Mouse (Mus musculus): ENCODE data around the gene Cbx8. TPM values are rescaled to one million over a fixed set of nuclear protein-coding genes. Genes with fewer than 3 reads are reported as not detected.

Gene Cbx8
- 3.6 and 7.3 TPM in 2 replicates for polyA plus RNA-seq (2012; rRNA removed; ENCODE audit: low replicate concordance)

DNA sequence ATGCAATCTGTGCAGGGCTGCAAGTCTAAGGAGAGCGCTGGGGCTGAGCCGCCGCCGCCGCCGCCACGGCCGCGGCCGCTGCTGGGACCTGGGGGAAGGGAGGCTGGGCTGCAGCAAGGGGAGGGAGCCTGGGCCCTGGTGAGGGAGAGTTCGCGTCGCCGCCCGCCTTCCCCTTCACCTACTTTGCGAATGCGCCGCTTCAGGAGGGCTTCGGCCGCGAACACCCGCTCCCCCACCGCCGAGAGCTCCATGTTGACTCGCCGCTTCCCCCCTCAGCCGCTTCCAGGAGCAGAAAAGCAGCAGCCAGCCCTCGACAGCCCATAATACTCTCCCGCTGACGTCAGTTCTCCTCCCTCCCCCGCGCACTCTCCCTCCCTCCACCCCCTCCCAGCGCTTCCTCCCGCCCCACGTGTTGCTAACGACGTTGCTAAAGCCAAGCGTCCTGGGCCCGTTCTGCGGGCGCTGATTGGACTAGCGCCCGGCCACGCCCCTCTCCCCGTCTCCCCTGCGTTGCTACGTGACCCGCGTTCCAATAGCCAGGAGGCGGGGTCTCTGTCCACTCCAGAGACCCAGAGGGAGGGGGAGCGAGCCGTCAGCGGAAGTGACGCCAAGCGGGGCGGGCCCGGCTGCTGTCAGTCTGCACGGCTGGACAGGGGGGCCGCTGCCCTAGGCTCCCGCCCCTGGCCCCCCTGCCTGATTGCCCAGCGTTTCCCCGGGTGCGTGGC lies at the start of gene Cbx8:
Gene Cbx8, minus strand, starts transcription at position 370 of the 725 bp plus-strand sequence.

GRCm38 (mm10) chr11:119086144-119086971 lies 45.6 kb upstream of the Cbx8 start, which contains the start of gene Cbx4:
Gene Cbx4 (minus strand): TSS chr11:119086221.

DNA sequence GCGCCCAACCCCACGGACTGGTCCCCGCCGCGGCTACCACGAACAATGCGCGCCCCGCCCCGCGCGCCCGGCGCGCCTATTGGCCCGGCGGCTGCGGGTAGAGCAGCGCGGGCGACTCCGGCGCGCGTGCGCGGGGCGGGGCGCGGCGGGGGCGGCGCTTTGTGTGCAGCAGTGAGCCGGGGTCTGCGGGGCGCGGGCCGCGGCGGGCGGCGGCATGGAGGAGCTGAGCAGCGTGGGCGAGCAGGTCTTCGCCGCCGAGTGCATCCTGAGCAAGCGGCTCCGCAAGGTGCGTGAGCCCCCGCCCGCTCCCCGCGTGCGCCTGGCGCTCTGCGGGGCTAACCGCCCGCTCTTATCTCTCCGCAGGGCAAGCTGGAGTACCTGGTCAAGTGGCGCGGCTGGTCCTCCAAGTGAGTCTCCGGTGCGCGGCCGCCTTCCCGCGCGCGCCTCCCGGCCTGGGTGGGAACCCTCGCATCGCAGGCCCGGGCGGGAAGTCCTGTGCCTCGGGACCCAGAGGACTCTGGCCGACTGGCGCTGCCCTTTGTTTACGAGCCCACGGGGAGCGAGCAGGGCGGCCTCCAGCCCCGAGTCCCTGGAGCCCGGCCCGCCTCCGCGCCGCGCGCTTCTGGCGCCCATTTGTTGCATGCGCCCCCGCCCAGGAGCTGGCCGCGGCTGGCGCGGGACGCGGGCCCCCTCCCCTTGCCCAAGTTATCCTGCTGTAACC lies 17.7 kb downstream of the Cbx8 start, which contains the start of gene Cbx2:
Gene Cbx2, plus strand, starts transcription at position 68 of the 721 bp plus-strand sequence.

GRCm38 (mm10) chr11:118987999-118988398 lies 52.8 kb downstream of the Cbx8 start, which contains the start of gene Enpp7:
Gene Enpp7 (plus strand): TSS chr11:118988188.

Other genes with a start within 250 kb of the Cbx8 start
- 0.12 TPM in 1 of 2 replicates, not detected in the other for gene Rbfox3, start 129.4 kb downstream of the Cbx8 start, polyA plus RNA-seq (2012; rRNA removed; ENCODE audit: low replicate concordance)
- not detected in 2 replicates for gene Enpp7, start 52.8 kb downstream of the Cbx8 start, polyA plus RNA-seq (2012; rRNA removed; ENCODE audit: low replicate concordance)
- gene Cbx2, start 18.0 kb downstream of the Cbx8 start, polyA plus RNA-seq (2012; rRNA removed; ENCODE audit: low replicate concordance) = 4.4 and 4.7 TPM in 2 replicates
- gene Cbx4, start 45.3 kb upstream of the Cbx8 start, polyA plus RNA-seq (2012; rRNA removed; ENCODE audit: low replicate concordance) = 17.5 and 42.6 TPM in 2 replicates
- gene Tbc1d16, start 187.5 kb upstream of the Cbx8 start, polyA plus RNA-seq (2012; rRNA removed; ENCODE audit: low replicate concordance) = 12.8 and 13.2 TPM in 2 replicates
- gene Ccdc40, start 187.6 kb upstream of the Cbx8 start, polyA plus RNA-seq (2012; rRNA removed; ENCODE audit: low replicate concordance) = 0.27 and 0.32 TPM in 2 replicates
- gene Gaa, start 226.9 kb upstream of the Cbx8 start, polyA plus RNA-seq (2012; rRNA removed; ENCODE audit: low replicate concordance) = 229 and 234 TPM in 2 replicates

Measured in mammary gland, adult 2 months (tissue).